9 mouse cellular contexts compared by ENCODE assay signal in the genomic region with DNA sequence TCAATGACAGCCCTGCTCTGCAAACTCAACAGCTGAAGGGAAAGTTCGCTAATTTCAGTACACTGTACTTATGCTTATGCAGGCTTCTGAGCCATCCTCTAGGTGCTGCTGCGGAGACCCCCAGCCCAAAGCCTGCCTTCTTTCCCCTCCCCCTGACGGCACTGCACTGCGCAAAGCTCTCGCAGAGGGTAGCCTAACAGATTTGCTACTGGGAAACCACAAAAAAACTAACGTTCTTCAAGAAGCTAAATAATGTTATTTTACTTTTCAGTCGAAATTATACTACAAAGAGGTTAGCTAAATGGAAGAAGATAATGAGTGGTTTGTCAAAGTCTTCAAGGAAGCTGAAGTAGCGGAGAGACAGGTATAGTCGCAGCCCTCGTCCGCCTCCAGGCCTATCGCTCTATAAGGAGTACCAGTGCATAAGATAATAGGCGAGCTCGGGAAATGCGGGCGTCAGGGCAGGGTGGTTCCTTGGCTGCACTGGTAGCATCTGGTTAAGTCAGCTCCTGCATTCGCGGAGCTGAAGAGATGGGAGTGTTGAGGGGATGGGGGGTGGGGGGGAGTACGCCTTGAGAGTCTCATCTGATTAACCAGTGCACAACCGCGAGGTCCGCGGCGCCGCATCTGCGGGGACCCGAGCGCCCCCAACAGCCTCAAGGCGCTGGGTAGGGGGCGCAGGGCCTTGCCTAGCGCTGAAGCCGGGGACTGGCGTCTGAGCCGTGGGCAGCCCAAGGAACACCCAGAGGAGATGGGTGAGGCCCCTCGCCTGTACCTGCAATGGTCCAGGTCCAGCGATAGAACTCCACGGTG. TPM values are rescaled to one million over a fixed set of nuclear protein-coding genes. Genes with fewer than 3 reads are reported as not detected.
DNase-seq lines count a peak whose midpoint lies in the region; ATAC-seq and TF ChIP-seq lines count a peak whose summit lies in the region.
"Had no signal": no experiment of that assay in that cellular context is flagged by ENCODE, and none has a peak within 500 bp of the region (broad histone marks: within the 10 kb centered on the region; RNA-seq: fewer than 3 reads in every experiment).

No protein-coding gene starts in this region.

- H3K27ac ChIP-seq in kidney, embryonic 14.5 days (ENCODE audit: low read depth, low read length): 0 out of 2 replicates have a peak overlapping the region, but pooled peaks have one; percentile 55
- no peak overlapping the region for H3K27ac ChIP-seq in ES-Bruce4 (ENCODE audit: insufficient read depth, low read length)
- H3K27ac ChIP-seq in heart, embryonic 15.5 days: no peak overlapping the region
- peak overlapping the region; percentile 53 for H3K27ac ChIP-seq in limb, embryonic 13.5 days
- H3K27ac ChIP-seq in neural tube, embryonic 15.5 days (replicated peaks): peak overlapping the region; percentile 94
- H3K27ac ChIP-seq: macrophage had no signal

- no peak for TF ChIP-seq POLR2A in ES-Bruce4 (IDR thresholded peaks at IDR 0.05; ENCODE audit: insufficient read depth, low read length)

- no peak for TF ChIP-seq EP300 in ES-Bruce4 (IDR thresholded peaks at IDR 0.05; ENCODE audit: insufficient read depth, low read depth, low read length)

- H3K9ac ChIP-seq in kidney, embryonic 14.5 days (ENCODE audit: low read depth, low read length): peak overlapping the region; percentile 63
- H3K9ac ChIP-seq in ES-Bruce4 (ENCODE audit: low read depth, poor library complexity, severe bottlenecking): peak overlapping the region; percentile 21
- H3K9ac ChIP-seq in heart, embryonic 15.5 days: peak overlapping the region; percentile 59
- H3K9ac ChIP-seq in limb, embryonic 13.5 days: peak overlapping the region; percentile 85
- peak overlapping the region; percentile 94 for H3K9ac ChIP-seq in neural tube, embryonic 15.5 days (replicated peaks)

- no peaks in the 10 kb centered on the region for H3K9me3 ChIP-seq in kidney, embryonic 14.5 days (ENCODE audit: control insufficient read depth, low read length)
- H3K9me3 ChIP-seq in ES-Bruce4 (replicated peaks; ENCODE audit: control insufficient read depth, insufficient read depth, low read length, poor library complexity, severe bottlenecking): no peaks in the 10 kb centered on the region
- no peaks in the 10 kb centered on the region for H3K9me3 ChIP-seq in heart, embryonic 15.5 days (replicated peaks)
- H3K9me3 ChIP-seq in limb, embryonic 13.5 days: no peaks in the 10 kb centered on the region
- no peaks in the 10 kb centered on the region for H3K9me3 ChIP-seq in neural tube, embryonic 15.5 days (replicated peaks)

- H3K4me2 ChIP-seq in kidney, embryonic 14.5 days (replicated peaks; ENCODE audit: low read depth, low read length): peak overlapping the region; percentile 98
- H3K4me2 ChIP-seq in heart, embryonic 15.5 days: peak overlapping the region; percentile 100
- H3K4me2 ChIP-seq in limb, embryonic 13.5 days (replicated peaks): peak overlapping the region; percentile 97
- H3K4me2 ChIP-seq in neural tube, embryonic 15.5 days: peak overlapping the region; percentile 80

- no peak for TF ChIP-seq CTCF in ES-Bruce4 (IDR thresholded peaks at IDR 0.05; ENCODE audit: low read depth, low read length)

- DNase-seq in kidney, adult 11 months: no peak
- DNase-seq in cerebellum, postnatal 4 days (ENCODE audit: low spot score in 2 of 2): peak; percentile 30 to 45
- no peak for DNase-seq in gastrocnemius, postnatal 25 days

- H3K4me3 ChIP-seq in kidney, embryonic 14.5 days (ENCODE audit: low read length): peak overlapping the region; percentile 62
- H3K4me3 ChIP-seq in ES-Bruce4 (ENCODE audit: low read depth, low read length): peak overlapping the region; percentile 81
- peak overlapping the region; percentile 65 for H3K4me3 ChIP-seq in heart, embryonic 15.5 days
- H3K4me3 ChIP-seq in limb, embryonic 13.5 days: peak overlapping the region; percentile 73
- peak overlapping the region; percentile 90 for H3K4me3 ChIP-seq in neural tube, embryonic 15.5 days (replicated peaks)

- peaks cover 6% of the 10 kb centered on the region for H3K27me3 ChIP-seq in kidney, embryonic 14.5 days (ENCODE audit: control insufficient read depth, insufficient read depth, low read length)
- H3K27me3 ChIP-seq in ES-Bruce4 (ENCODE audit: control insufficient read depth, insufficient read depth, low read length, poor library complexity, severe bottlenecking): peaks cover 5% of the 10 kb centered on the region; the same call in 1 of the 2 replicates
- H3K27me3 ChIP-seq in heart, embryonic 15.5 days: peaks cover 42% of the 10 kb centered on the region
- H3K27me3 ChIP-seq in limb, embryonic 13.5 days: peaks cover 24% of the 10 kb centered on the region
- no peaks in the 10 kb centered on the region for H3K27me3 ChIP-seq in neural tube, embryonic 15.5 days (replicated peaks)

- H3K36me3 ChIP-seq in kidney, embryonic 14.5 days (ENCODE audit: control insufficient read depth, insufficient read depth, low read length): no peaks in the 10 kb centered on the region
- H3K36me3 ChIP-seq in ES-Bruce4 (ENCODE audit: control insufficient read depth, insufficient read depth, low read length, poor library complexity, severe bottlenecking): no peaks in the 10 kb centered on the region
- H3K36me3 ChIP-seq in heart, embryonic 15.5 days: no peaks in the 10 kb centered on the region
- no peaks in the 10 kb centered on the region for H3K36me3 ChIP-seq in limb, embryonic 13.5 days
- no peaks in the 10 kb centered on the region for H3K36me3 ChIP-seq in neural tube, embryonic 15.5 days

- WGBS in kidney, embryonic 14.5 days: under 1% methylated on average over 37 of the region's 37 CpGs
- under 1% methylated on average over 37 of the region's 37 CpGs for WGBS in heart, embryonic 15.5 days
- under 1% methylated on average over 37 of the region's 37 CpGs for WGBS in limb, embryonic 13.5 days
- 0% methylated on average over 37 of the region's 37 CpGs for WGBS in neural tube, embryonic 15.5 days

- peak; percentile 86 for ATAC-seq in kidney, embryonic 14.5 days (ENCODE audit: low FRiP score, low TSS enrichment)
- peak; percentile 49; the same call in 1 of the 2 replicates for ATAC-seq in heart, embryonic 15.5 days (replicated peaks; ENCODE audit: insufficient number of reproducible peaks, insufficient read depth, low FRiP score, low read depth)
- peak; percentile 87 for ATAC-seq in limb, embryonic 13.5 days (ENCODE audit: low FRiP score, low read depth)
- ATAC-seq in neural tube, embryonic 15.5 days (ENCODE audit: low FRiP score): peak; percentile 89

- no peaks in the 10 kb centered on the region for H3K4me1 ChIP-seq in kidney, embryonic 14.5 days (ENCODE audit: control insufficient read depth, insufficient read depth, low read length)
- H3K4me1 ChIP-seq in ES-Bruce4 (ENCODE audit: control insufficient read depth, insufficient read depth, low read length): no peaks in the 10 kb centered on the region
- peaks cover 17% of the 10 kb centered on the region for H3K4me1 ChIP-seq in heart, embryonic 15.5 days (replicated peaks)
- peaks cover 15% of the 10 kb centered on the region for H3K4me1 ChIP-seq in limb, embryonic 13.5 days
- H3K4me1 ChIP-seq in neural tube, embryonic 15.5 days: peaks cover 34% of the 10 kb centered on the region

RNA-seq across cellular contexts. Expression of gene Elovl4, which starts 0.7 kb away (rescaled TPM):
- polyA plus RNA-seq in kidney, embryonic 14.5 days (2014; fragmentation: Nextera tagmentation; extraction: Ambion mirVana): 5.7 and 8.7 TPM in 2 replicates
- polyA plus RNA-seq in ES-Bruce4 (2011; ENCODE audit: insufficient read depth, insufficient read length, low read depth, missing spikeins): 4.8 and 5.0 TPM in 2 replicates
- polyA plus RNA-seq in heart, embryonic 15.5 days (2015; fragmentation: Nextera tagmentation; extraction: Ambion mirVana): 2.2 and 3.5 TPM in 2 replicates
- 22.8 and 23.2 TPM in 2 replicates for polyA plus RNA-seq in limb, embryonic 13.5 days (2015; fragmentation: Nextera tagmentation; extraction: Ambion mirVana)
- 116 and 139 TPM in 2 replicates for polyA plus RNA-seq in neural tube, embryonic 15.5 days (2015; fragmentation: Nextera tagmentation; extraction: Ambion mirVana)
- under 1 TPM; 0.16 to 0.20 TPM for total RNA-seq in gastrocnemius, postnatal 25 days (2021)
- polyA plus RNA-seq: macrophage had no signal

RNA-seq across cellular contexts. Expression of gene Ttk, which starts 29.1 kb away (rescaled TPM):
- polyA plus RNA-seq in kidney, embryonic 14.5 days (2014; fragmentation: Nextera tagmentation; extraction: Ambion mirVana): 29.2 and 37.0 TPM in 2 replicates
- 82.1 and 84.3 TPM in 2 replicates for polyA plus RNA-seq in ES-Bruce4 (2011; ENCODE audit: insufficient read depth, insufficient read length, low read depth, missing spikeins)
- 16.1 and 18.1 TPM in 2 replicates for polyA plus RNA-seq in heart, embryonic 15.5 days (2015; fragmentation: Nextera tagmentation; extraction: Ambion mirVana)
- 34.1 and 35.7 TPM in 2 replicates for polyA plus RNA-seq in limb, embryonic 13.5 days (2015; fragmentation: Nextera tagmentation; extraction: Ambion mirVana)
- polyA plus RNA-seq in neural tube, embryonic 15.5 days (2015; fragmentation: Nextera tagmentation; extraction: Ambion mirVana): 3.4 and 9.3 TPM in 2 replicates
- total RNA-seq in gastrocnemius, postnatal 25 days (2021): under 1 TPM; 0.10 to 0.48 TPM

Comparison
In these comparisons a context has a peak if more than half of its experiments do, and no peak if none do; other contexts are left out.
1. H3K27ac ChIP-seq: peak in kidney, embryonic 14.5 days (single experiment), limb, embryonic 13.5 days (single experiment) and neural tube, embryonic 15.5 days (single experiment); none in ES-Bruce4 (single experiment) and heart, embryonic 15.5 days (single experiment).
2. H3K9ac ChIP-seq: peak in every context shown above with its lines; median percentile 94 in neural tube, embryonic 15.5 days; 85 in limb, embryonic 13.5 days; 63 in kidney, embryonic 14.5 days; 59 in heart, embryonic 15.5 days; 21 in ES-Bruce4.
3. DNase-seq: peak in cerebellum, postnatal 4 days (2 of 2); none in kidney, adult 11 months (single experiment) and gastrocnemius, postnatal 25 days (single experiment).
4. Peak in every context shown above with its lines, with median percentiles within 50 percentile points of each other: ATAC-seq, H3K4me2 ChIP-seq and H3K4me3 ChIP-seq.